Mouse (Mus musculus) left cerebral cortex, adult 9 months (tissue): ENCODE results near the gene Gckr.

Experiments
- DNase-seq, 2 experiments: peaks; one replicate each; pipeline ENCODE4 v3.0.0; 2022; ENCODE audit warnings: low spot score in 2 of 2

Gckr gene

GRCm38 (mm10) chr5:31297047-31297757, at the start of gene Gckr:
TSS of gene Gckr (plus strand) at chr5:31297443.
- no peak for DNase-seq

GRCm38 (mm10) chr5:31250716-31251115, 46.5 kb upstream of the Gckr start:
- no peak for DNase-seq

GRCm38 (mm10) chr5:31251541-31252101, 45.6 kb upstream of the Gckr start, which contains the start of gene Krtcap3:
TSS of gene Krtcap3 (plus strand) at chr5:31251691.
- DNase-seq: no peak

- no peak for DNase-seq
Measured at GRCm38 (mm10) chr5:31252151-31252550, 45.1 kb upstream of the Gckr start.

GRCm38 (mm10) chr5:31252795-31253545, 44.3 kb upstream of the Gckr start:
- no peak for DNase-seq

GRCm38 (mm10) chr5:31253806-31254205, 43.4 kb upstream of the Gckr start:
- DNase-seq: no peak

GRCm38 (mm10) chr5:31254452-31254851, 42.8 kb upstream of the Gckr start:
- no peak for DNase-seq

GRCm38 (mm10) chr5:31254901-31255300, 42.3 kb upstream of the Gckr start:
- DNase-seq: no peak

GRCm38 (mm10) chr5:31255381-31255780, 41.9 kb upstream of the Gckr start:
- DNase-seq: no peak

GRCm38 (mm10) chr5:31255971-31256370, 41.3 kb upstream of the Gckr start:
- DNase-seq: no peak

GRCm38 (mm10) chr5:31257616-31258015, 39.6 kb upstream of the Gckr start:
- DNase-seq: no peak

- no peak for DNase-seq
Measured at GRCm38 (mm10) chr5:31266101-31266500, 31.1 kb upstream of the Gckr start.

GRCm38 (mm10) chr5:31267686-31268085, 29.6 kb upstream of the Gckr start:
- no peak for DNase-seq

GRCm38 (mm10) chr5:31273018-31273417, 24.2 kb upstream of the Gckr start:
- peak in 1 of 2 experiments; percentile 41 for DNase-seq

- no peak for DNase-seq
Measured at GRCm38 (mm10) chr5:31279245-31279988, 17.8 kb upstream of the Gckr start.

- no peak for DNase-seq
Measured at GRCm38 (mm10) chr5:31288225-31288624, 9.0 kb upstream of the Gckr start.

GRCm38 (mm10) chr5:31288655-31289054, 8.6 kb upstream of the Gckr start:
- no peak for DNase-seq

GRCm38 (mm10) chr5:31289626-31290230, 7.5 kb upstream of the Gckr start:
- no peak for DNase-seq

- peak; percentile 95 to 96 for DNase-seq
Measured at GRCm38 (mm10) chr5:31290521-31291360, 6.5 kb upstream of the Gckr start, which contains the start of gene Ift172. TSS of gene Ift172 (minus strand) at chr5:31291116.

GRCm38 (mm10) chr5:31291361-31291688, 5.9 kb upstream of the Gckr start:
- DNase-seq: no peak
